Mouse (Mus musculus) layer of hippocampus, adult 9-11 months (tissue): Measurements from ENCODE around the gene Map3k7.

ENCODE experiments used
- DNase-seq: peaks from one replicate; pipeline ENCODE4 v3.0.0; 2022

The Map3k7 gene

DNA sequence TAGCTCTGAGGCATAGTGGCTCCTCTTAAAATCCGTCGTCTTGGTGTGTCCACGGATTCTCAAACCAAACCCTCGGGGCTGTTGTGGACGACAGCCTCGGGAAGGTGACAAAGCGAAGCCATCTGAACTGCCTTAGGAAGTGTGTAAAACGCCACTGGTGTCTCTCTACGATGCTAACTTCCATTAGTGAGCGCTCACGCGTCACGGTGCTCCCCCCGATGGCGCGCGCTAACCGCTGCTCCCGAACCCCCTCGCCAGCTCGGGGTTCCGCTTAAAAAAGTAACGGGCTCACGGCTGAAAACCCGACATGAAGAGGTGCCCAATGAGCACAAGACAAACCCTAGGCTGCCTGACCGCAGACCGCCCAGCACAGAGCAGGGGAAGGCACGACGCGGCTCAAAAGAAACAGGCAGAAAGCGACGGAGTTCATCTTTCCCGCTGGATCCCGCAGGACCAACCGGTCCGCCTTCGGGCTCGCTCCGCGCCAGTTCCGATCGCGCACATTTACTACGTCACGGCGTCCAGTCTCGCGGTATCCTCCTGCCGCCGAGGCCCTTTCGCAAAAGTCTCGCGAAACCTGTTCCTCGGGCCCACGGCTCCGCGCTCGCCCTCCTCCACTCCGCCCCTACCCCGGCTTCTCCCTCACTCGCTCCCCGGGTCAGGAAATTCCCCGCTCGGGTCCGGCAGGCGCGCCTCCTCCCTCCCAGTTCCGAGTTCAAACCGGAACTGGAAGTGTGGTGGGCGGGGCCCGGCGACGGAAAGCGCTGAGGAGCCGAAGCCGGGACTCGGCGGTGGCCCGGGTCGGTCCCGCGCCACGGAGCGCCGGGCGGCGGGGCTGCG lies at the start of gene Map3k7:
Map3k7 (plus strand) TSS at position 744 of the 840 bp plus-strand sequence.
- peak; percentile 90 for DNase-seq

DNA sequence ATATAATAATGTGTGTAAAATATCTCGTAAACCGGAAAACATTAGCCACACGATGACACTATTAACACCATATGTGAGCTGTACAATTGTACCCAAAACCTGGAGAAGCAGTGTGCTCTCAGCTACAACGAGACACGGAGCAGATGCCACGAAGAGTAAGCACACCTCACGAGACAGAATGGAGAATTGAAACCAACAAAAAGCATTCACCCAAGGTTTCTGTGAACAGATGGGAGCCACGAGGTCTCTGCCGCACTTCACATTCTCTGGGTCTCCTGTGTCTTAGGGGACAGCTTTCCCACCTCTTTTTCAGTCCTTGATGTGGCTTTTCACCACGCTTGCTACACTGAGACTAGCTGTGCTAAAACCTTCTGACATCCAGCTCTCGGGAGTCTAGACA lies 48.8 kb upstream of the Map3k7 start:
- no peak for DNase-seq

DNA sequence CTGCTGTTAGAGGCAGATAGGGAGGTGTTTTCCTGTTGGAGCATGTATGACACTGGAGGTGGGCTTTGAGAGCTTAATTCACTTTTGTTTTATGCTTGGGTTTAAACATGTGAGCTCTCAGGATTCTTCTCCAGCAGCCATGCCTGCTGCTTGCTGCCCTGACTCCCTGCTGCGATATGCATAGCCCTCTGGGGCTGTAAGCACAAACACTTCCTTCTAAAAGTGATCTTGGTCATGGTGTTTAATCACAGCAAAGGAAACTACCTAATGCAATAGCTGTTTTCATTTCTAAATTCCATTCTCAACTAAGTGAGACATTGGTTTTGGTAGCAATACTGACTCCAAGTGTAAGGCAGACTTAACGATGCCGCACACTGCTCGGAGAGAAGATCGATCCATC lies 45.2 kb upstream of the Map3k7 start:
- DNase-seq: no peak

DNA sequence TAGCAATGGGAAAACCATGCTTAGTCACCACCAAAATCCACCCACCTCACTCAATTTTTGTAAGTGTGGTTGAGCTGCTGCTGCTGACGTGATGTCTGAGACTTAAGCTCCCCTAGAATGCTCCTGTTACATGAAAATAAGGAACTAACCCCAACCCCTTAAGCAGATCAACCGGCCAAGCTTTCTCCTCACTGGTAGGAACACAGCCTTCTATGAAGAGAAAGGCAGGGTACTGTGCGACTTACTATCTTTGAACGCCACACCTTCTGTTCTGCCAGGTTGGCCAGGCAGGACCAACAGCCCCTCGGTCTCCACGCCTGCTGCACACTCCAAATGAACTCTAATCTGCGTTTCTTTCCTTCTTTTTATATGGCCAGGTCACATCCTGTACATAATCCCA lies 41.7 kb upstream of the Map3k7 start:
- DNase-seq: no peak

DNA sequence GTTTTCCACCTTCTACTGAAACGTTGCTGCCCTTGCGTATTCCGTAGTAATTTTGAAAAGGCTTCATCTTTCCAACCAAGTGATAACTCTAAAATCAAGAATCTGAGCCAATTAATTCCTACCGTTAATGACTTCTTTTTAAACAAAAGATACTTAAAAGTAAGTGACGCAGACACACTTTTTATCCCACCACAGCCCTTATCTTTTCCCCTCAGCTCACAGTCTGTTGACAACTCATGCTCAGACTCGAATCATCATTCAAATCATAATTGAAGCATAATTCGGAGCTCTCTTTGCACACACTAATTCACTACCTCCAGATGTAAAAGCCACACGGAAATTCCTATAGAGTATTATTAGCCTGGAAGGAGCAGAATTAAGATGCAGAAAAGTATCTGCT lies 40.5 kb upstream of the Map3k7 start:
- DNase-seq: no peak

DNA sequence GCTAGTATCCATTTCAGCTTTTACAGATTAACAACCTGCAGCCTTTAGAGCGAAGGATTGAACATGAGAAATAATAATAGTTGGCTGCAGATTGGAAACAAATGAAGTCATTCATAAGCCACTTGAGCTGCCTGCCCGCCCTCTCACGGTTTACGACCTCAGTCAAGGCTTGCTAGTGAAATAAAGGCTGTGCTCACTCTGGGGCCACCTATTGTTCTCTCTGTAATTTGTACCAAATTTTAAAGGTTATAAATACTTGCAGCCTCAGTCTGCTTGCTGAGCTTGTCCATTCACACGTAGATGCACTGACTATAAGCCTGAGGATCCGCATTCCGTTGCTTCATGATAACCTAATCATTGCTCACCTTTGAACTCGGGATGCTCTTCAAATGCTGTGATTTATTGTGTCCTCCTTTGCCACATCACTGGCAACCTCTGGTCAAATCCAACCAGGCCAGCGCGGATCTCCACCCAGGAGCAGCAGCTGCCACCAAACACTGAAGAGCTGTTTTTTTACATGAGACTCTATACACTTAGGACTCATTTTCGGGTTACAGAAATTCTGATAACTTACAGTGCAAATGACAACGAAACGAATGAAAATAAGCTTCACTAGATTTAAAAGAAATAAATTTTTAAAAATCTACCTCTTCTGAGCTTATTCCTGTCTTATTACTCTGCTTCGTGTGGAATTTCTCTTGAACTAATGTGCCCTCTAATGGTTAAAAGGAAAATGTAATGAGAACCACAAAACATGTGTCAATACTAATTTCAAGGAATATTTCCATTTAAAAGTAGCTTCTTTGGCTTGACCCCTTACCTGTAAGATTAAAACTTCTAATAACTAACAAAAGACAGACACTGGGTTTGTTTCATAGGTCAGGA lies 39.4 kb upstream of the Map3k7 start:
- DNase-seq: no peak

DNA sequence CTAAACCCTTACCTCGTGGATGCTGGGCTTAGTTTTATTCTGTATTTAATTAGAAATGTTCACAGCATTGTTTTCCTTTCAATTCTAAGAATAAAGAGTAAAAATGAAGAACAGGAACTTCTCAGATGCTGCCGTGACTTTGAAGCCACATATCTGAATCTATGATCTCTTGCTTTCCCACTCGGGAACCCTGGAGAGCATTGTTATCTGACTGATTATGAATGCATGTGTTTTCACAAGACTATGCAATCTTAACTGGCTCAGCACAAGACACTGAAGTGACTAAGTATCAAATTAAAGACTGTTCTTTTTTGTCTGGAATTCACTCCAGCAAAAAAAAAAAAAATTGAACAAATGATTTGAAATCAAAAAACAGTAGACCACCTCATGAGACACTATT lies 30.7 kb upstream of the Map3k7 start:
- no peak for DNase-seq

DNA sequence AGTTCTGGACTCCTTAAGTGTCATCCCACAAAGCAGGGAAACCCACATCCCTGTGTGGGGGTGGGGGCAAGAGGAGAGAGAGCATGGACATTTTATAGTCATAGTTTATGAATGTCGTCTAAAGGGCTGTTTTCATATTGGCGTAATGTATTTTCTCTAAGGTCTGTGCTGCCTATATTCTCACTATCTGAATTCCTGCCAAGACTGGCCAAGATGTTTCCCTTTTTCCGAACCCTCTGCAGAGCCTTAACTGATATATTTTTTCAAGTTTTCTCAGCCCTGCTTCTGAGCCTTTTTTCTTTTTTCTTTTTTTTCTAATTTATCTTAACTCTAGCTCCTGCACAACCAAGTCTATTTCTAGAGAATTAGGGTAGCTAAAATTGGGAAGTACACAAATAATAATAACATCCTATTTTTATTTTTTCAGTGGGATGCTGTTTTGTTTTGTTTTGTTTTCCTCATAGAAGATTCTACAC lies 28.0 kb upstream of the Map3k7 start:
- DNase-seq: no peak

DNA sequence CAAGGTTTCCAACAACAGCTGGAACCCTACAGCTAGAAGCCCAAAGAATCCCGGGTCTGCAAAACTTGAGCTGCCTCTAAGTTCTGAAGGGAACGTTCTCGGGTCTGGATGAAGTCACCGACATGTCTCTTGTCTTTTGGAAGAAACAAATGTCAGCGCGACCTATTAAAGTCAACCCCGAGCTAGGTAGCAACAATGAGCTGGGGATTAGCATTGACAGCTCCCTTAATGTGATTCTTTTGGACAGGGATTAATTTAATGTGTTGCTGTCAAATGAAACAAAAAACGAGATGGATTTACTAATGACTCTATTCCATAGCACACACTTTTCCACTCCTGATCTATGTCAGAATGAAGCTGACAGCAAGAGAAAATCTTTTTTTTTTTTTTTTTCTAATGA lies 27.5 kb upstream of the Map3k7 start:
- DNase-seq: no peak

DNA sequence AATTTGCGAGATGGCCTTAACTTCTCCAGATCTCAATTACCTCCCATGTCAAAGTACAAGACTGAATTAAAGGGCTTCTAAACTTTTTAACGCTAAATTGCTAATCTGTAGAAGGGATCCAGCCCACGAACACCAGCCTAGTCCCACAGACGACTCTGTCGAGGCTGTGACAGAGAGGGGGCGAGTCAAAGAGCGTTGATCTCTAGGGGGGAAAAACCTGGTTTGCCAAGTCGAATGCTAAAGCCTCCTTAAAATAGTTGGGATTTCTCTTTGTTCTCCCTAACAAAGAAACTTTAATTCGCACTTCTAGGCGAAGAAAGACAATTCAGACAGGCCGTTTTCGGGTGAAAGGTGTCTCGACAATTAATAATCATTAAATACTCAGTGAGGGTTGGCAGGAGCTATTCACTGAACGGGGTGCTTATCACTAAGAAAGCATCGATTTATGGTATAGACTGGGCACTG lies 27.0 kb upstream of the Map3k7 start:
- DNase-seq: no peak

DNA sequence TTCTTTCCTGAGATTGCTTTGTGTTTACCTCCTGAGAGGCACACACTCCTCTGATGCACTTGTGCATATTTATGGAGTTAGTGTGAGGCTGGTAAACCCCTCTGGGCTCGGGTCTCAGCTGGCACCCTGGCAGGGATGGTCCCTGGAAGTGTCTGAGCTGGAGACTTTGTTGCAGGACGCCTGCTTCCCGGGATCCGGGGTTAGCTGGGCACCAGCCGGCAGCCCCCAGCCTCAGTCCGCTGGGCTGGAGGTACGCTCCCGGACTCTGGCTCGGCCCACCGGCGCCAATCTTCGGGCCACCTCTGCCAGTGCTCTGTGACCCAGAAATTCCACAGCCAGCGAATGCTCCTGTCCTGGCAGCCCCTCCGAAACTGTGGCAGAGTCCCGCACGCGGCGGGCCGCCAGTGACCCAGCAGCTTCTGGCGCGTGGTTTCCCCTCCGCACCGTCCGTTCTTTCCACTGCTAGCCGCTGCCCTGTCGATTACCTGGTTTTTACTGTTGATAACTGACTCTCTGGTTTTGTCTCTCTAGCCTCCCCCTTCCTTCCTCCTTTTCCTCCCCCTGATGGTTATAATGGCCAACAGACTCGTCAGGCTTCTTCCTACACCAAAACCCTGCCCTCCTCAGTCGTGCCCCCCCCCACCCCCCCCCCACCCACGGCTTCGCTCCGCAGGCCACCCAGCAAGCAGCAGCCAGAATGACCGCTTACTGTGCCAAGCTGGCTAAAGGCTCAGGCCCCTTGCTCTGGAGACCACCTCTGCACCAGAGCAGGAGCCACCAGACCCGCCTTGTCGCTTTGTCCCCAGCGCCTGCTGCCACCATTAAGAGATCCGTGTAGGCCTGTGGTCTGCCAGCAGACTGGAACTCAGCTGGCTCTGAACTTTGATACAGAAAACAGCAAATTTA lies 26.3 kb upstream of the Map3k7 start:
- DNase-seq: no peak

DNA sequence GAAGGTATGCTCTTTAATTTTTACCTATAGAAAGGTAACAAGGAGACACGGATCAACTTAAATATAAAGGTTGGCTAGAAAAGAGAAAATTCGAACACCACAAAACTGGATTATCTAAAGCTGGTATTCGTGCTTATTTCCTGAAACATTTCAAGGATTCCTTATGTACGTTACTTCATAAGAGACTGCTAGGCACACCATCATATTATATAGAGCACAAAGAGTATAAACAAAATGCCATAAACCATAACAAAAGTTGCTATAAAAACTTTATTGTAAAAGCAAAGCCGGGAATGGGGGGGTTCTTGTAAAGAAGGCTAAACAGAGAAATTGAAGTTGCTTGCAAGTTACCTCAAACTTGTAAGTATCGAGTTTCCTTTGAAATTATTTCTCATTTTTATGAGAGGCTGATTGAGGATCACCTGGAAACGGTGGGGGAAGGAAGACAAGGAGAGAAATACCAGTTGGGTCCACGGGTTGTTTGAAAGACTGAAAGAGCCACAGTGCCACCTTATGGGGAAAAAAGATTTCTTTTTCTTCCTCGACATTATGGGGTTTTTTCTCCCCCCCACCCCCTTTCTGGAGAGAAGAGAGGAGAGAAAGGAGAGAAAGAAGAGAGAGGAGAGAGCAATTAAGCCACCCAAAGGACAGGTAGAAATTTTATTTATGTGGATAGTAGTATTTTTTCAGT lies 25.3 kb upstream of the Map3k7 start:
- no peak for DNase-seq

DNA sequence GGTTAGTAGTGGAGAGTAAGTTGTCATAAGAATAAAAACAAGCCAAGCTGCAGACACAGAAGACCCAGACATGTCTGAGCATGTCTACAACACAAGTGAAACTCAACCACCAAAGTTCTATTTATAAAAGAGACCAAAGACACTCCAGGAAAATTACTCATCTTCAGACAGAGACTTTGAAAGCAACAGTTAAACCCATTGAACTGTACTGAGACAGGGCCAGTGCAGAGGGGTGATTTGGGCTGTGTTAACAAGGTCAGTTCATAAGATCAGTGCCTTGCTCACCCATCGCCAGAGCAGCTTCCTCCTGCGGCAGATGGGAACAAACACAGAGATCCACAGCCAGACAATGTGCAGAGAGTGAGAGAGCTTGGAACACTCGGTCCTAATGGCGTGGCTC lies 22.3 kb upstream of the Map3k7 start:
- no peak for DNase-seq

DNA sequence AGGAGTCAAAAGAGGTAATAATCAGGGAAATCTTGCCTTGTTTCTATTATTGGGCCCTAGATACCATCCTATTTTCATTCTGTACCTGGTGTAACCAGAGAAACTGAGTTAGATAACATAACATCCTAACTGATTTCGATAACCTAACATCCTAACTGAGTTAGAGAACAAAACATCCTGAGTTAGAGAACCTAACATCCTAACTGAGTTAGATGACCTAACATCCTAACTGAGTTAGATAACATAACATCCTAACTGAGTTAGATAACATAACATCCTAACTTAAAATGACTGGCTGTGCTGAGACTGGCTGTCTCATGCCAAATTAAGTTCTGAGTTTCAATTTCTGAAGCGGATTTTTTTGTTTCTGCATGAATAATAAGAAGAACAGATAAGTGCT lies 20.9 kb upstream of the Map3k7 start:
- DNase-seq: no peak

DNA sequence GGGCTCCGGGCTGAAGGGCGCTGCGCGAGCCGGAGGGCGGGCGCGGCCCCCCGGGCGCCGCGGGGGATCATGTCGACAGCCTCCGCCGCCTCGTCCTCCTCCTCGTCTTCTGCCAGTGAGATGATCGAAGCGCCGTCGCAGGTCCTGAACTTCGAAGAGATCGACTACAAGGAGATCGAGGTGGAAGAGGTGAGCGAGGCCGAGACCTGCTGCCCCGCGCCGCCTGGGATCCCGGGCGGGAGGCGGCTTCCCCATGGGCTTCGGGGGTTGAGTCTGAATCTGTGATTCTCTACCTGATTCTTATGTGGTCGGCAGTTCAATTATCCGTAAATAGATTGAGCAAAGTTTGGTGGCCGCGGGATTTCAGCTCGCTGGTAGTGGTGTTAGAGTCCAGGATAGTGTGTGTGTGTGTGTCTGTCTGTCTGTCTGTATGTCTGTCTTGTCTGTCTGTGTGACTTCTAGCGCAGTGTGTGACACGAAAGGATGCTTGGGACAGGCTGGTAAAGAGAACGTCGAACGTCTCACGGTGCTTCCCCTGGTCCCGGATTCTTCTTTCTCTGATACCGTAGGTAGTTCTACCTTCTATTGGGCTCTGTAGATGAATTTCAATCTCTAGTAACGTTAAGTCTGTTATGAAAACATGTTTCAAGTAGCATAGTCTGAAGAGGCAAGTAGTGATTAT lies 438 bp downstream of the Map3k7 start:
- peak; percentile 10 for DNase-seq

DNA sequence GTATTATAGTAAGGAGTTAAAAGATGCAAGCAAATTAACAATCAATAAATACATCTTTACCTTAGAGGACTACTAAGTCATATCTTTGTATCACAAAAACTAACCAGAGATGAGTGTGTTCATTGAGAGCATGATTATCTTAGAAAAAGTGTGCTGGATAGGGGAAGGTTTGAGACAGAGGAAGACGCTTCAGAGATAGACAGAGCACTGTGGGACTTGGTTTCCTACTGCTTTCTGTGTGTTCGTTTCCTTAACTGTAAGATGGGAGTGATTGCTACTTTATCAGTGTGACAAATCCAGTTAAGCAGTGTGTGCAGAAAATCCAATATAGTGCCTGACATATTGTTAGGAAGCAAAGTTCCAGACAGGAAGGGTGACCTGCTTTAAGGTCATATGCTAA lies 1.3 kb downstream of the Map3k7 start:
- DNase-seq: no peak

DNA sequence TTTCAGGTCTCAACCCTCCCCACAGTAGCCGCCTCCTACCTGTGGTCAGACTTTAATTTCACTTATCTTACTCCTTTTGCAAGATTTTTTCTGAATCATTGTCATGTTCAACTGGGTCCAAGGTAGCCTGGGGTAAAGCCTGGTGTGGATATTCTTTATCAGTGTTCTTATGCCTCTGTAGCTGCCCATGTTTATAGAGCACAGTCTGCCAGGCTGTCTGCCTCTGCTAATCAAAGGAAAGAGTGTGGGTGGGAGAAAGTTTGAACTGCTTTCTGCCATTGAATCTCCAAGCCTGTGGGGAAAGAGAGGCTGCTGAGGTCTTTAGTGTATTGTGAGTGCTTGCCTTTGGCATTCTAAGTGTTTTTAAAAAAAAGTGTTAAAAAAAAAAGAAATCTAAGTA lies 7.5 kb downstream of the Map3k7 start:
- DNase-seq: no peak

DNA sequence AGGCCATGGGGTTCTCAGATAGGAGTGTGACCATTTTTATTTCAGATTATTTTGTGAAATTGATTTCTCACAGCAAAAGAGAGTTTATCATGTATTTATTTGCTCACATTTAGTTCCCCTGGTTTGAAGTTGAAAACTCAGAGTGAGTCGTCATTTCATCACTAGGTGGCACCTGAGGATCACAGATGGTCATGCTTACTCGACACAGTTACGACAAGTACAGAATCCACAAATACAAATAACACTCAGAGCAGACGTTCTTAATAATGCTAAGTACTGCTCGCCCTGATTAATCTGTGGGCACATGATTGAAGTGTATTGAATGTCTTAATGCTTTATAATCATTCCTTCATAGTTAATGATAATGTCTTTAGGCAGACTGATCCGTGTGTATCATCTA lies 8.3 kb downstream of the Map3k7 start:
- peak; percentile 7 for DNase-seq

DNA sequence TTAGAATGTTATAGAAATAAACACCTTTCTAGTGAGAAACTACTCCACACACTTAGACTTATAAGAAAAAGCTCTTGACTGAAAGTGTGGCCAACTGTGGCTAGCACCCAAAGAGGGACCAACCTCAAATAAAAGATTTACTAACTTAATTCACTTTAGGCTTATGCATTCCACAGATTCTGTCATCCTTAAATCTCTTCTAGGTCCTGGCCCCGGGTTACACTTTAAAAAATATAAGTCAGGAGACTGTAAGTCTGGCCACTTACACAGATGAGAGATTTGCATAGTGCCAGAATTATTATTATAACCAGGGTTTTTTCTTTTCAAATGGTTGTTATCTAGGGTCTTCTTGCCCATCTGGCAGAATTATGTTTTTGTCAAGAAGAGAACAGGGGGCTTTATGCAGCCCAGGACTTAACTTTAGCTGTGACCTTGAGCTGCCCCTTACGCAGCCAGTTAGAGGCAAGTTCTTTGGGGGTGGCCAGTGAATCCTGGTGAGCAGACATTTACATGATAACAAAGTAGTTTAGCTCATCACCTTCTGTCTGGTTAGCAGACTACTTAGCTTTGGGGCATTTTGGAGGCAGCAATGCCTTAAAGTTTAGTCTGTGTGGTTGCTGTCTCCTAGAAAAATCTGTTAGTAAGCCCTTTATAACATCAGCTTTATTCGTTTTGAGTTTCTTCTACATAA lies 11.5 kb downstream of the Map3k7 start:
- DNase-seq: no peak

DNA sequence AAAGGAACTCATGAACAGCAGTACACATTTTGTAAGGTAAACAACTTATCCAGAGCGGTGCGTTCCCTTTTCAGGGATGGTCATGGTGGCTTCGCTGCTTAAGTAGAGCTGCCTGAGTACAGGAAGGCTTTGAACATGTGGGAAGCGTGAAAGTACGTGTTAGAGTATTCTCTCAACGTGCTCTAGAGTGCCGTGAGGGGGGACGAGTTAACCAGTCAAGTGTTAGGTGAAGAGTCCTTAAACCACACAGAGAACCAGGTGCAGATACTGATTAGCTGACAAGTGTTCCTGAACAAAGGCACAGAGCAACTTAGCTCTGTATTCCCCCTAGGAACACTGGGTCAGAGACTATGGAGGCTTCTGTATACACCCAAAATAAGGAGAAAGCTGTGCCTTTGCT lies 18.0 kb downstream of the Map3k7 start:
- no peak for DNase-seq

DNA sequence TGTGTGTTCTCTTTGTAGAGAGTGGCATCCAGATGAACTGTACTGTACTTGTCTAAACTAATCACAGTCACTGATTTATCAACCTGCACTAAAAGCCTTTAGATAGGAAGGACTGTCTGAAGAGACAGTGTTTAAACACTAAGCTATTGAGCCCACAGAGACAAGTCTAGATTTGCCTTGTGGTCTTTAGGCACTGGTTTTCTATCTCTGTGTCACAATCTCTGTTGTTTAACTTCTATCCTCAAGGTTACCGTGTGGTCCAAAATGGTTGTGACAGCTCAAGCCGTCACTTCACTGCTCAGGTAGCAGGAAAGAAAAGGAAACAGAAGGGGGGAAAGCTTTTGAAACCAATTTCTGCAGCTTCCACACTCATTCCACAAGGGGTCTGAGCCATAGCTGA lies 29.5 kb downstream of the Map3k7 start:
- DNase-seq: no peak
